Mouse (Mus musculus): ENCODE data around the gene Slc19a1.

The Slc19a1 gene

GRCm38 (mm10) chr10:77033323-77034025, 1.4 kb downstream of the Slc19a1 start:
- DNase-seq: peak; percentile 54

GRCm38 (mm10) chr10:77035487-77035886, 3.4 kb downstream of the Slc19a1 start:
- no peak for DNase-seq

- DNase-seq: no peak
Observed at GRCm38 (mm10) chr10:77038579-77039174, 6.6 kb downstream of the Slc19a1 start.

DNA sequence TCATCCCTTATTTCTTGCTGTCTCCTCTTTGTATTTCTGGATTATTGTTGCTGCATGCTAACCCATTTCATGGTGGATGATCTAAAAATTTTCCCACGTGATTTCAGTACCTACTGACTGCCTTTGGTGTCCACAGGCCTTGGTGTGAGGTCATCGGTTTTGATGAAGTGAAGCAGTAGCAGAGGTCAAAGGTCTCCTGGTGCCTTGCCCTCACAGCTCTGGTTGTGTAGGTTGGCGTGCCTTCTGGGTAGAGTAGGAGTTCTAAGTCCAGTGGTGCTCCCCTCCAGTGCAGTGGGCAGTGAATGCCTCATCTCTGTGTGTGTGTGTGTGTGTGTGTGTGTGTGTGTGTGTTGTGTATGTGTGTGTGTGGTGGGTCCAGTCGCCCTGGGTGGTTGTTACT, 16.2 kb downstream of the Slc19a1 start:
- no peak for DNase-seq

- no peak for DNase-seq
Observed at GRCm38 (mm10) chr10:77048606-77049005, 16.6 kb downstream of the Slc19a1 start.

DNA sequence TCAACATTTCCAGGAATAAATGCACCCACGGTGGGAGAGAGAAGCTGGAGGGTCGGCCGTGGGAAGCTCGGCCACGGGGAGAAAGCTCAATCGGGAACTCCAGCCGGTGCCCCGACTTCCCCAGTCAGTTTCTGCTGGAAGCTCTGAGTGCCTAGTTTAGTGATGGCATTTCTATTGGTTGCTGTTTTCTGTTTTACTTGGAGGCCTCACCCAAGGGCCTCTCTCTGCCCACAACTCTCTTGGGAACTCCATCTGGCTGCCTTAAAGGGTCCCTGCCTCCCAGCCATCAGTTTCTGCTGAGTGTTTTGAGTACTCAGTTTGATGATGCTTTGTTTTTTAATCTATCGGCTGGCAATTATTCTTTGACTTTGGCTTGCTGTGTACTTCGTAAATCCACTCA, 24.7 kb downstream of the Slc19a1 start:
- DNase-seq: no peak

DNA sequence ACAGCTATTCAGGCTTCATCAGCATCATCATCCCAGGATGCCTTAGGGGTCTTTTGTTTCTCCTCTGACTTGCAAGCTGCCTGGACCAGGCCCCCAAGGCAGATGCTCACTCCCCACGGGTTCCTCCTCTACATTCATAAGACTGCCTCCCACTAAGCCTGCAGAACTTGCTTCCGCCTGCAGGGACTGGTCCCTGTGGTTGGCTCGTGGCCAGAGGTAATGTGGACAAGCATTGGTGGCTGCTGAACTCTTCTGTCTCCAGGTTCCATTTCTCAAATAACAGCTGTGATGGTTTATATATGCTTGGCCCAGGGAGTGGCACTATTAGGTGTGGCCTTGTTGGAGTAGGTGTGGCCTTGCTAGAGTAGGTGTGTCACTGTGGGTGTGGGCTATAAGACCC, 29.4 kb downstream of the Slc19a1 start:
- no peak for DNase-seq

DNA sequence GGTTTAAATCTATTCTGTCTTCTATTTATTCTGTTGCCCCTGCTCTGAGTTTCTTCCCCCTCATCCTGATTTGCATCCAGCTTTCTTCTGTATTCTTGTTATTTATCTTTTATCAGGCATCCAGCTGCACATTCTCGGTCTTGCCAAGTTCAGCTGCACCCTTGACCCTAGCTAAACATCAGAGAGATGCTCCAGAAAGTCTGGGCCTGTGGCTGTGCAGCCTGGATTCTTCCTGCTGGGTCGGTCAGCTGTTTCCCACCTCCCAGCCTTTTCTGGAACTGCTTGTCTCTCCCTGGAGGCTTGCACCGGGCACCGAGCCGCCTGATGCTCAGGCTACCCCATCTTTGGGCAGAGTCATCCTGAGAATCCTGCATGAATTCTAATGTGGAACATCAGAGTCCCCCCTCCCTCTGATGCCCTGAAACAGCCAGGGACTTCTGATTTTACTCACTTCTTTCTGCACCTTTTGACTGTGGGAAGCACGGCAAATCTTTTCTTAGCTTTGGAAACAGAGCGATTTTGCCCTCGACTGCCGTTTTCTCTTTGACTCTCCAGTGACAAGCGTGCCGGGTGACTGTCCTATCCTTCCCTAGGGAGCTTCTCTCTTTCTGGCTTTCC, 30.5 kb downstream of the Slc19a1 start:
- DNase-seq: no peak

DNA sequence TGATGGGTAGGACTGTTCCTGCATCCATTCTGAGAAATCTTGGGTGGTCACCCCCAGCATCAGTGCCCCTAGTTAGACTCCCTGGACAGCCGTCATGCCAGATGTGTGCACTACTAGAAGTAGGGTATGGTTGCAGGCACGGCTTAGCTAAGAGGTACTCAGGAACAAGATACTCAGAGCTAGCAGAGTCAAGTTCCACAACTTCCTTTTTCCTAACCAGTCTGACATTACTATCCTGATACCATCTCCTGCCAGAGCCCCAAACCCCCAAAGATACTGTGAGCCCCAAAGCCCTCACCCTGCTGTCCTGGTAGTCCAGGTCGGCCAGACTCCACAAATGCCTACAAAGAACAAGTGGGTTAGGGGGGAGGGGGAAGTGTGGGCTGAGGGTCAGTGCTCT, 32.2 kb downstream of the Slc19a1 start:
- no peak for DNase-seq

- no peak for DNase-seq
Observed at GRCm38 (mm10) chr10:77064659-77065058, 32.6 kb downstream of the Slc19a1 start.

DNA sequence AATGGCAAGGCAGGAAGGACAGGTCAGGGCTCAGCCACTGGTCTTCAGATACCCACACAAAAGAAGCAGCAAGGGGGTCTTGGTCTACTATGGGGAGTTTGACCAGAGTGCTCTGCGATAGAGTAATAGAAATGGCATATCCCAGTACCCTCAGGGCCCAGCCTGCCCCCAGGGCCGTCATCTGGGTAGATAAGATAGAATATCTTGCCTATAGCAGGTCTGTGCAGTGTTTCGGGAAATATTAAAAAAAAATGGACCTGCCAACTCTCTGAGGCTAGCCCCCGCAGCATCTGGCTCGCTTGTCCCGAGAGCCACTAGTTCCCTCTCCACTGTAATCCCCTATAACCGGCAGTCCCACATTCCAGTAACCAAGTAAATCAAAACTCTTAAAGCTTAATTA, 36.4 kb downstream of the Slc19a1 start:
- peak; percentile 65 for DNase-seq

- peak; percentile 80 for DNase-seq
Observed at GRCm38 (mm10) chr10:77070072-77070471, 38.0 kb downstream of the Slc19a1 start.

DNA sequence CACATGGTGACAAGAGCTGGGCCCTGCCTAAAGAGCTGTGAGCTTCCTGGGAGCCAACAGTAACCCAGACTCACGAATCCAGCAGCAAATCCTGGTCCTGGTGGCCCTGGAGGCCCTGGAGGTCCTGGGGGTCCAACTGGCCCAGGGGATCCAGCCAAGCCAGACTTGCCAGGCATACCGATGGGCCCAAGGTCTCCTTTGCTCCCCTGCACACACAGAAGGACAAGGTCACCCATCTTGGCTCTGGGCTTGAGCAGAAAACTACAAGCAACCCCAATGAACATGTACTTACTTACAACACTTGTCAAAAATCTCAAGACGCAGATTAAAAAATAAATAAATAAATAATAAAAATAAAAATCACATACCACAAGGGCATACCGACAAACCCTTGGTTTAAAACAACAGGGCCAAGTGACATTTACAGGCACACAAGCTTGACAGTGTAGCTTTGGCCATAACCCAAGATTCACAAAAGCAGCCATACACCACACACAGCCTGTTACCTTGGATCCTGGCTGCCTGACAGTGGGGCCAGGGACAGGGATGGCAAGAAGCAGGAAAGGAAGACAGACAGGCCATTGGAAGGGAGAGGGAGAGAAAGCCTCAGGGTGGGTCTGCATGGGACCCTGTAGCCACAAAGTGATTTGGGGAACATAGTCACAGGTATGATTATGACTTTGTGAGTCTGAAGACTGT, 42.4 kb downstream of the Slc19a1 start:
- no peak for DNase-seq

- no peak for DNase-seq
Observed at GRCm38 (mm10) chr10:77078456-77078855, 46.4 kb downstream of the Slc19a1 start.

DNA sequence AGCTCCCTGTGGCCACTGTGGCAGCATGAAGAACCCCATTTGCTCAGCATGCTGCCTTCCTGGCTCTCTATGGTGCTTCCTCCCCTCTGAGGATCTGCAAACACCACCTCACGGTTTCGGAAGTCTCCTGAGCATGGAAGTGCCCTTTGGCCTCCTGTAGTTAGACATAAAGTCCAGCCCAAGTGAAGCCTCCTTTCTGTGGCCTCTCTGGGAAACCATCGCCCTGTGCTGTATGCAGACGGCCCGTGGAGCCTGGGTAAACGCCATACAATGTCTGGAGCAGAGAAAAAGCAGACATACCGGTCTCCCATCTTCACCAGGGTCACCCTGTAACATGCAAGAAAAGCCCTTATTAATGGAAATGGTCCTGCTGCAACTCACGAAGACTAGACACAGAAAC, 46.9 kb downstream of the Slc19a1 start:
- no peak for DNase-seq

DNA sequence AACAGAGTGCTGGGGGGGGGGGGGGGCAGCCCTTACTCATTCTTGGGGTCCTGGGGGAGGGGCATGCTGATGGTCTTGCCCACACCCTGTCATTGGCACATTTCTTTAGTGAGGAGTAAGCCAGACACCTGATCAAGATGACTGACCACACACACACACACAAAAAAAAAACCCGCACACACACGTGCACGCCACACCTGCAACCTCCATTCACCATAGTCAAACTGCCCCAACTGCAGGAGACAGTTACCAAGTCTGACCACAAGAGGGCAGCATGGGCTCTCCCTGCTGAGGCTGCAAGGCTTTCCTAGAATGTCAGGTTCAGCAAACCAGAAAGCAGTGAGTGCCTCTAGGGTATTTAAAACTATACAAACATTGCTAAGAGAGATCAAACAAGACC, 50.4 kb downstream of the Slc19a1 start:
- DNase-seq: peak; percentile 77

DNA sequence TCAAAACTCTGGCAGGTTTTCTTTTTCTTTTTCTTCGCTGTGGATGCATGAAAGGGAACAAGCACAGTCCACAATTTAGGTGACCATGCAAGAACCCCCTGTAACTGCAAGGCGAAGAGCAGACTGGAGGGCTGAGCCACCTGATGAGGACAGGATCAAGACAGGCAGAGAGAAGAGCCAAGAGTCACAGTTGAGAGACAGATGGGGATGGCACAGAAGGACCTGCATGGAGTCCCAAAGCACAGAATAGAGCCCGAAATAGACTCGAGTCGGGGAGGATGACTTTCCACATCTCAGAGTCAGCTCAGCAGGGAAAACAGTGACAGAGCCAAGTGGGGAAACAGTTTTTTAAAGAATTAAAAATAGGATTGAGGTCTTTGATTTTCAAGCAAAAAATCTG, 50.9 kb downstream of the Slc19a1 start:
- DNase-seq: no peak

DNA sequence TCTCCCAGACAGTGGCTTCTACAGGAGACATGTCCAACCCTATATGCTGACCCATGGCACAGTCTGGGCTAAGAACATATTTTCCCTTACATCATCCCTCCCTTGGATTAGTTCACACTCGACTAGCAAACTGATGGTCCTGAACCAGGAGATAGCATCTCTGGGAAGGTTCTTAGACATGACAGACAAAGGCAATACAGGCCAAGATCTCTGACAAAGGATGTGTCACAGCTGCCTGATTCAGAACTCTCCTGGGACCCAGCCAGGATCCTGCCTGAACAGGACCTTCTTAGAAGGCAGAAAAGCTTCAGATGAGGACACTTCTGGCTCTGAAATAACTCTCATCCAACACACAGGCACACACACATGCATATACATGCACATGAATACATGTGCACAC, 52.5 kb downstream of the Slc19a1 start:
- DNase-seq: no peak

- no peak for DNase-seq
Observed at GRCm38 (mm10) chr10:77089336-77089735, 57.3 kb downstream of the Slc19a1 start.

DNA sequence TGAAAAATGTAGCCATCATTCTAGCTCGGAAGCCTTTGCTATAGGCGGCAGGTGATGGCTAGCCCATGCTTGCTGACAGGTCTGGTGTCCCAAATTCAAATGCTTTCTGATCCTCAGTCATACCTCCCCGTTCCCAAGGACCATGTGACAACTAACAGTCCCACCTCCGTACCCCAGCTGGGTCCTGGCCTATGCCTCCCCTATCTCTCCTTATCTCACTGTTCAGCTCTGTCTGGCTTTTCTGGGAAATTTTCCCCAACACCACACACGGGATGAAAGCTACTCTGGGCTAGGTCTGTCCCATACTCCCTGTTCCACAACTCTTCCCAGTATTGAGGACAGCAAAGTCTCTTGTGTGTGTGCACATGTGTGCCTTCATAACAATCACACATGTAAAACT, 58.0 kb downstream of the Slc19a1 start:
- no peak for DNase-seq

DNA sequence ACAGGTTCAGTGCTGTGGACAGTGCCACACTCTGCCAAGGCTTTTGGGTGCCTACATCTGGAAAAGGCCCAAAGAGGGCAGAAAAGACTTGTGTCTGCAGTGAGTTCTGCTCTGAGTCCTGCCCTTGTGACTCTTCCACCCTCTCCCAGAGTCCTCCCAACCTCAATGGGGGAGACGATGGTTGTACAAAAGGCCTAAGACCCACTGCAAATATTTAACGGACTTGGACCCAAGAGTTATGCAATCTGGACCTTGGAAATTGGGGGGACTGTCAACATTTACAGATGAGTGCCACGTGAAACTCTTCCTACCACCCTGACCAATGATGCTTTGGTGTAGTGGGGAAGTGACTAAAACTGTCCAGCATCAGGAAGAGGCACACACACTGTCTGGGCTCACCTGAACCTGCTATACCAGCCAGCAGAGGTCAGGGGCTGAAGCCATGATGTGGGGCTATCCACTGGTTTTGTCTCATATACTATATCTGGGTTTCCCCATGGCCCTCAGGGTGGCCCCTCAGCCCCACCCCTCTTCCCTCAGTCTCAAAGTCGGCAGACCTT, 59.6 kb downstream of the Slc19a1 start:
- DNase-seq: peak; percentile 29

- DNase-seq: no peak
Observed at GRCm38 (mm10) chr10:77093817-77094216, 61.8 kb downstream of the Slc19a1 start.

DNA sequence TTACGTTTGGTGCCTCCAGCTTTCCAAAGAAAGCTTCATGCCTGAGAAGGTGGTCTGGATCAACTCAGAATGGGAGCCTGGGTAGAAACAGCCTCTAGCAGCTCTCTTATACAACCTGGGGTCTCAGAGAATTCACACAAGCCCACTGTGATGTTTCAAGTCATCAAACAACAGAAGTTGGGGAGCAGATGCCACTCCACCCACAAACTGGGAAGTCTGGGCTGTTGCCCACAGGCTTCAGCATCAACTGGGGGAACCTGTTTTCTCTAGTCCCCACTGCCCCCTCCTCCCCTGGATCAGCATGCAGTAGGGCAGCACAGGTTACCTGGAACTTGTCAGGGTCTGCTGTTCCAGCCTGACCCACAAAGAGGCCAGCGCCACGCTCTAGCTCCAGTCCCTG, 63.6 kb downstream of the Slc19a1 start:
- DNase-seq: no peak
